Mouse (Mus musculus) CH12.LX (cell line): ENCODE results near the gene Sik3.

Experiments used
- CTCF ChIP-seq, 2 experiments: IDR thresholded peaks in 1 of 2; conservative IDR thresholded peaks in 1 of 2; 2 replicates each; pipeline ENCODE4 v1.5.1; 2011 to 2012; ENCODE audit warnings: low read depth in 2 of 2, low read length in 2 of 2, improper control_type of control experiment in 1 of 2, inconsistent platforms in 1 of 2, mild to moderate bottlenecking in 1 of 2, moderate library complexity in 1 of 2
- EP300 ChIP-seq: IDR thresholded peaks from 2 replicates; pipeline ENCODE4 v1.6.1; 2011; ENCODE audit warnings: low read length, improper control_type of control experiment
- KAT2A ChIP-seq: IDR thresholded peaks from 2 replicates; pipeline ENCODE4 v1.6.1; 2012; ENCODE audit warnings: low read length, improper control_type of control experiment, inconsistent platforms; ENCODE audit not compliant: insufficient replicate concordance
- NRF1 ChIP-seq: IDR thresholded peaks from 2 replicates; pipeline ENCODE4 v1.6.1; 2014; ENCODE audit warnings: low read depth, mild to moderate bottlenecking, inconsistent platforms, low read length, improper control_type of control experiment, moderate library complexity
- POLR2A ChIP-seq: IDR thresholded peaks from 2 replicates; pipeline ENCODE4 v1.6.1; 2011; ENCODE audit warnings: low read depth, mild to moderate bottlenecking, improper control_type of control experiment, low read length
- TCF12 ChIP-seq: IDR thresholded peaks from 2 replicates; pipeline ENCODE4 v1.6.1; 2014; ENCODE audit warnings: low read depth, mild to moderate bottlenecking, inconsistent platforms, low read length, improper control_type of control experiment
- USF1 ChIP-seq: IDR thresholded peaks from 2 replicates; pipeline ENCODE4 v1.6.1; 2014; ENCODE audit warnings: low read depth, mild to moderate bottlenecking, inconsistent platforms, low read length, improper control_type of control experiment
- ZC3H11A ChIP-seq: IDR thresholded peaks from 2 replicates; pipeline ENCODE4 v1.6.1; 2012; ENCODE audit warnings: low read depth, mild to moderate bottlenecking, inconsistent platforms, low read length, improper control_type of control experiment
- ZKSCAN1 ChIP-seq: IDR thresholded peaks from 2 replicates; pipeline ENCODE4 v1.6.1; 2012; ENCODE audit warnings: low read depth, inconsistent platforms, low read length, improper control_type of control experiment, borderline replicate concordance

- TF ChIP-seq USF1 = no peak
- TF ChIP-seq EP300 = no peak
- no peak for TF ChIP-seq ZC3H11A
- TF ChIP-seq POLR2A = no peak
- TF ChIP-seq CTCF (conservative IDR thresholded peaks at IDR 0.05 in 1 of 2, IDR thresholded peaks at IDR 0.05 in 1 of 2; ENCODE audit: low read depth in 2 of 2, low read length in 2 of 2) = no peak
- TF ChIP-seq TCF12 = no peak
- TF ChIP-seq KAT2A = no peak
- no peak for TF ChIP-seq NRF1
- TF ChIP-seq ZKSCAN1 = no peak
Measured at GRCm38 (mm10) chr9:46032190-46032589, 19.6 kb downstream of the Sik3 start.
